Mouse (Mus musculus) lung, postnatal 0 days (tissue): ENCODE data around the gene Atp2c2. TPM values are rescaled to one million over a fixed set of nuclear protein-coding genes. Genes with fewer than 3 reads are reported as not detected.

Source experiments
- ATAC-seq: fragments of 200-750 bp; cut with Nextera tagmentation; 2 replicates; pipeline ENCODE4 v1.8.0; 2017; ENCODE audit warnings: moderate library complexity
- DNase-seq: peaks from one replicate; pipeline ENCODE4 v3.0.0-alpha.2; 2016; ENCODE audit warnings: low spot score
- H3K27ac ChIP-seq: fragments of 300-500 bp; sonication (generic); 2 replicates; pipeline ENCODE4 v1.5.1; 2014; ENCODE audit warnings: antibody characterized with exemption, mild to moderate bottlenecking, low read length, mixed read lengths
- H3K27me3 ChIP-seq: fragments of 300-500 bp; sonication (generic); replicated peaks from 2 replicates; pipeline ENCODE4 v1.6.1; 2014; ENCODE audit warnings: low read length, mixed read lengths; ENCODE audit not compliant: insufficient read depth
- H3K36me3 ChIP-seq: fragments of 300-500 bp; sonication (generic); 2 replicates; pipeline ENCODE4 v1.6.1; 2014; ENCODE audit warnings: low read length, mixed read lengths; ENCODE audit not compliant: insufficient read depth
- H3K4me1 ChIP-seq: fragments of 300-500 bp; sonication (generic); 2 replicates; pipeline ENCODE4 v1.6.1; 2014; ENCODE audit warnings: antibody characterized with exemption, low read depth, low read length, mixed read lengths; ENCODE audit not compliant: insufficient read depth
- H3K4me2 ChIP-seq: fragments of 300-500 bp; sonication (generic); replicated peaks from 2 replicates; pipeline ENCODE4 v1.6.1; 2014; ENCODE audit warnings: low read depth, mild to moderate bottlenecking, low read length, moderate library complexity, mixed read lengths
- H3K4me3 ChIP-seq: fragments of 300-500 bp; sonication (generic); 2 replicates; pipeline ENCODE4 v1.5.1; 2014; ENCODE audit warnings: low read depth, low read length
- H3K9ac ChIP-seq: fragments of 300-500 bp; sonication (generic); replicated peaks from 2 replicates; pipeline ENCODE4 v1.6.1; 2014; ENCODE audit warnings: low read depth, mild to moderate bottlenecking
- H3K9me3 ChIP-seq: fragments of 300-500 bp; sonication (generic); 2 replicates; pipeline ENCODE4 v1.6.1; 2016; ENCODE audit warnings: low read length, mixed read lengths
- CTCF ChIP-seq: IDR thresholded peaks from 2 replicates; pipeline ENCODE4 v1.5.1; 2016; ENCODE audit warnings: antibody characterized with exemption, mild to moderate bottlenecking
- EP300 ChIP-seq: IDR thresholded peaks from 2 replicates; pipeline ENCODE4 v1.6.1; 2016; ENCODE audit warnings: antibody characterized with exemption, mild to moderate bottlenecking, control low read depth
- WGBS: fragments of 180-500 bp; shearing (Covaris S2); extraction: QIAGEN DNeasy Blood & Tissue Kit; methylation state at CpG from one replicate; pipeline ENCODE4 v1.1.7; 2014; 5-methylcytosine and 5-hydroxymethylcytosine counted together
- polyA plus RNA-seq: library from polyadenylated mRNA; unstranded; fragments of >200 nt; fragmentation: Nextera tagmentation; extraction: Ambion mirVana; gene quantifications from 2 replicates; pipeline ENCODE4 v1.2.1, GENCODE M21; 2015

Atp2c2 gene
- 1.5 and 2.1 TPM in 2 replicates for polyA plus RNA-seq

- peak within 1 kb of the TSS; percentile 47 for H3K4me2 ChIP-seq
- TF ChIP-seq EP300: no peak
- no peak for TF ChIP-seq CTCF
- no peaks in the 10 kb centered on the region for H3K9me3 ChIP-seq
- peaks cover 15% of the 10 kb centered on the region for H3K27me3 ChIP-seq
- 5% methylated on average over 26 of the region's 26 CpGs for WGBS
- no peak within 1 kb of the TSS for H3K9ac ChIP-seq
- peak within 1 kb of the TSS; percentile 10; the same call in 1 of the 2 replicates for H3K4me3 ChIP-seq
- DNase-seq: peak; percentile 52
- no peaks in the 10 kb centered on the region for H3K4me1 ChIP-seq
- ATAC-seq: peak; percentile 71
- H3K36me3 ChIP-seq: no peaks in the 10 kb centered on the region
- no peak within 1 kb of the TSS for H3K27ac ChIP-seq
Measured at GRCm38 (mm10) chr8:119699549-119700134, at the start of gene Atp2c2. TSS of gene Atp2c2 (plus strand) at chr8:119700009.

DNA sequence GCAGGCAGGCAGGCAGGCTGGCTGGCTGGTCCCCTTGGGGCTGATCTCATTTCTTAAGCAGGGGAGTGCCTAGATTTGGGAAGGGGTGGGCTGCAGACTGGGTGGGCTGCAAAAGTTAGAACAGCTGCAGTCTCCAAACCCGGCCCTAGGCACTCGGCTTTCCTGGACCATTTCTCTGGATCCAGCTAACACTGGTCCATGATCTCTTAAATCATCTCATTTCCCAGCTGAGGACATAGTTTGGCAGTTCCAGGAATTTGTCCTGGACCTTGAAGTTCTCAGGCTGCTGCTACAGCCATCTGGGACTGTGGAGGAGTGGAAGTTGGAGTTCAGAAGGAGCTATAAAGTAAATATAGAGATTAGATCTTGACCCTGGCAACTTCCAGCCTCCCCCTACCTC lies 48.5 kb upstream of the Atp2c2 start:
- Histone ChIP-seq H3K4me2 (no peak overlapping the region), H3K27ac (no peak overlapping the region), H3K9me3 (no peaks in the 10 kb centered on the region), H3K27me3 (no peaks in the 10 kb centered on the region), H3K9ac (no peak overlapping the region), H3K4me3 (no peak overlapping the region), H3K4me1 (no peaks in the 10 kb centered on the region), H3K36me3 (no peaks in the 10 kb centered on the region)
- ATAC-seq (no peak), DNase-seq (no peak)
- TF ChIP-seq CTCF: no peak
- no peak for TF ChIP-seq EP300
- 15% methylated on average over 2 of the region's 2 CpGs for WGBS

DNA sequence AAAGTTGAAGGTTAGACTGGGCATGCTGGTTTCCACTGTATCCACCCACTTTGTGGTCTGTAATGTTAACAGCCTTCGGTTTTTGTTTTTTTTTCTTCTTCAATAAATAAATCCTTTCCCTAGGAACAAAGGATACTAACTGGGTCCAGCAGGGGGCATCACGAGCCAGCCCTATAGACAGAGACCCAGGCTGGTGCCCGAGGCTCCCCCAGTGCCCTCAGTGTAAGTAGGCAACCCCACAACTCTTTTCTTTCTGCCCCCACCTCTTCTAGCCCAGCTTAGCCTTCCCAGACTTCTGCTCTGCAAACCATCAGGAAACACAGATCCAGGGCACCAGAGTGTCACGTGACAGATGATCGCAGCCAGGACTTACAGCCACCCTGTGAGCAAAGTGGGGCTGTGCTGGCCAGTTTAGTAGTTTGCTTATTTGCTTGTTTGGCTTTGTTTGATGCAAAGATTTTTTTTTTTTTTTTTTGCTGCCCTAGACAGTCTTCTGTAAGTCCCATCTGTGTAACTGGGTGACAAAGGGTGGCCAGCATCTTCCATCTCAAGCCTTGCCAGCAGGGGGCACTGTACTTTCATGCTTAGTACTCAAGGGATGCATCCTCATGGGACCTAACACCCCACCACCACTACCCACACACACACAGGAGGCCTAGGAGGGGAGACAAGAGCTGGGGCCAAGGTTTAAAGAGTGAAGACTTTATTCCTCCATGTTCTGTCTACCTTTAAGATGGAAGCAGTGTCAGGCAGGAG lies 42.9 kb upstream of the Atp2c2 start:
- 37% methylated on average over 5 of the region's 5 CpGs for WGBS
- DNase-seq (peak; percentile 65), ATAC-seq (peak; percentile 48)
- H3K4me3 ChIP-seq: no peak overlapping the region
- H3K27ac ChIP-seq: no peak overlapping the region
- H3K9me3 ChIP-seq: no peaks in the 10 kb centered on the region
- H3K9ac ChIP-seq: no peak overlapping the region
- H3K27me3 ChIP-seq: no peaks in the 10 kb centered on the region
- H3K36me3 ChIP-seq: no peaks in the 10 kb centered on the region
- H3K4me2 ChIP-seq: no peak overlapping the region
- TF ChIP-seq EP300 (no peak), CTCF (peak; percentile 70)
- H3K4me1 ChIP-seq: no peaks in the 10 kb centered on the region

- ATAC-seq (peak; percentile 77), DNase-seq (peak; percentile 74)
- Histone ChIP-seq H3K27ac (peak overlapping the region; percentile 27; the same call in 1 of the 2 replicates), H3K9ac (no peak overlapping the region), H3K9me3 (no peaks in the 10 kb centered on the region), H3K4me1 (peaks cover 4% of the 10 kb centered on the region), H3K4me2 (no peak overlapping the region), H3K4me3 (no peak overlapping the region), H3K27me3 (no peaks in the 10 kb centered on the region), H3K36me3 (no peaks in the 10 kb centered on the region)
- WGBS: 7% methylated on average over 9 of the region's 9 CpGs
- TF ChIP-seq CTCF (no peak), EP300 (no peak)
Measured at GRCm38 (mm10) chr8:119661081-119661480, 38.7 kb upstream of the Atp2c2 start.

- no peak for DNase-seq
- Histone ChIP-seq H3K27ac (no peak overlapping the region), H3K4me1 (peaks cover 8% of the 10 kb centered on the region)
Measured at GRCm38 (mm10) chr8:119661892-119662291, 37.9 kb upstream of the Atp2c2 start.

DNA sequence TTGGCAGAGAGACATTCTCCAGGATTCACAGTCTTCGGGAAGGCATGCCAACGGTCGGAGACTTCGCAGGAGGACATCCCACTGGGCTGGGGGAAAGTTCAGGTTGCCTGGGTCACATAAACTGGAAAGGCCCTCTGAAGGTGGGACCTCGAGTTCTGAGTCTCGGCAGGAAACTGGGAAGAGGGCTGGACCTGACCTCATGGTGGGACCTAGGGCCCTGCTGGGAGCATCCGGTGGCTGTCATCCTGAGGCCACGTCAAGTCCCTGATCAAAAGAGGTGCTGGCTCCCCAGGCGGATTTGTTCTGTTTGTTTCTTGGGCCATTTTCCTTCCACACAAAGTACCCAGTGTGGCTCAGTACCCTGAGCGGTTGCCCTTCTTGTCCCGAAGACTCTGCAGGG lies 36.4 kb upstream of the Atp2c2 start:
- no peaks in the 10 kb centered on the region for H3K27me3 ChIP-seq
- no peak for ATAC-seq
- TF ChIP-seq CTCF (no peak), EP300 (no peak)
- peaks cover 8% of the 10 kb centered on the region for H3K4me1 ChIP-seq
- no peak overlapping the region for H3K27ac ChIP-seq
- no peak overlapping the region for H3K4me2 ChIP-seq
- WGBS: 66% methylated on average over 11 of the region's 11 CpGs
- H3K36me3 ChIP-seq: no peaks in the 10 kb centered on the region
- no peak overlapping the region for H3K4me3 ChIP-seq
- no peaks in the 10 kb centered on the region for H3K9me3 ChIP-seq
- DNase-seq: no peak
- no peak overlapping the region for H3K9ac ChIP-seq

More at GRCm38 (mm10) chr8:119661892-119662291, 37.9 kb upstream of the Atp2c2 start:
- Histone ChIP-seq H3K4me3 (no peak overlapping the region), H3K4me2 (no peak overlapping the region), H3K9me3 (no peaks in the 10 kb centered on the region), H3K9ac (no peak overlapping the region), H3K36me3 (no peaks in the 10 kb centered on the region), H3K27me3 (no peaks in the 10 kb centered on the region)
- TF ChIP-seq EP300 (no peak), CTCF (peak; percentile 28)
- ATAC-seq: peak; percentile 16; the same call in 1 of the 2 replicates
- WGBS: 69% methylated on average over 6 of the region's 6 CpGs
